Mouse (Mus musculus): ENCODE results near the gene Dus4l.

DNA sequence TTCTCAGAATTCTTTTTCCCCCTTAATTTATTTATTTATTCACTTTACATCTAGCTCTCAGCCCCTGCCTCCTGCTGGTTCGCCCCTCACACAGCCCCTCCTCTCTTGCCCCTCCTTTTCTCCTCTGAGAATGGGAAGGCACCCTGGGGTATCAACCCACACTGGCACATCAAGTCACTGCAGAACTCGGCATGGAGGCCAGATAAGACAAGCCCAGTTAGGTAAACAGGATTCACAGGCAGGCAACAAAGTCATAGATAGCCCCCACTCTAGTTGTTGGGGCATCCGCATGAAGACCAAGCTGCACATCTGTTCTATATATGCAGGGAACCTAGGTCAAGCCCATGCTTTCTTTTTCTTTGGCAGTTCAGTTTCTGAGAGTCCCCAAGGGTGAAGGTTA lies 12.6 kb upstream of the Dus4l start:
- no peak for TF ChIP-seq EP300 (optimal IDR thresholded peaks at IDR 0.05)
- no peak for TF ChIP-seq CTCF (IDR thresholded peaks at IDR 0.05; ENCODE audit: low read depth)
